Mouse (Mus musculus) hindbrain, postnatal 0 days (tissue): ENCODE results near the gene Trh. TPM values are rescaled to one million over a fixed set of nuclear protein-coding genes. Genes with fewer than 3 reads are reported as not detected.

ENCODE experiments used
- ATAC-seq: fragments of 200-750 bp; cut with Nextera tagmentation; 2 replicates; pipeline ENCODE4 v1.8.0; 2017; ENCODE audit warnings: mild to moderate bottlenecking, moderate TSS enrichment, moderate library complexity
- DNase-seq: peaks from one replicate; pipeline ENCODE4 v3.0.0-alpha.2; 2015; ENCODE audit warnings: low spot score
- H3K27ac ChIP-seq: fragments of 300-500 bp; sonication (generic); 2 replicates; pipeline ENCODE4 v1.5.1; 2014; ENCODE audit warnings: mild to moderate bottlenecking
- H3K27me3 ChIP-seq: fragments of 300-500 bp; sonication (generic); 2 replicates; pipeline ENCODE4 v1.6.1; 2014; ENCODE audit warnings: low read length, mixed read lengths; ENCODE audit not compliant: insufficient read depth
- H3K36me3 ChIP-seq: fragments of 300-500 bp; sonication (generic); 2 replicates; pipeline ENCODE4 v1.6.1; 2014; ENCODE audit warnings: low read length, mixed read lengths; ENCODE audit not compliant: insufficient read depth
- H3K4me1 ChIP-seq: fragments of 300-500 bp; sonication (generic); 2 replicates; pipeline ENCODE4 v1.6.1; 2014; ENCODE audit warnings: antibody characterized with exemption, low read length, mixed read lengths; ENCODE audit not compliant: insufficient read depth
- H3K4me2 ChIP-seq: fragments of 300-500 bp; sonication (generic); 2 replicates; pipeline ENCODE4 v1.6.1; 2014; ENCODE audit warnings: low read depth, mild to moderate bottlenecking, low read length, moderate library complexity, mixed read lengths
- H3K4me3 ChIP-seq: fragments of 300-500 bp; sonication (generic); 2 replicates; pipeline ENCODE4 v1.5.1; 2014; ENCODE audit warnings: low read length
- H3K9ac ChIP-seq: fragments of 300-500 bp; sonication (generic); replicated peaks from 2 replicates; pipeline ENCODE4 v1.6.1; 2014; ENCODE audit warnings: mild to moderate bottlenecking, low read length, moderate library complexity, mixed read lengths
- H3K9me3 ChIP-seq: fragments of 300-500 bp; sonication (generic); 2 replicates; pipeline ENCODE4 v1.6.1; 2016; ENCODE audit warnings: low read length, mixed read lengths
- CTCF ChIP-seq: IDR thresholded peaks from 2 replicates; pipeline ENCODE4 v1.5.1; 2016; ENCODE audit warnings: antibody characterized with exemption, control low read depth, low read depth
- WGBS: fragments of 180-500 bp; shearing (Covaris S2); extraction: QIAGEN DNeasy Blood & Tissue Kit; methylation state at CpG from one replicate; pipeline ENCODE4 v1.1.7; 2014; 5-methylcytosine and 5-hydroxymethylcytosine counted together
- polyA plus RNA-seq: library from polyadenylated mRNA; unstranded; fragments of >200 nt; fragmentation: Nextera tagmentation; extraction: Ambion mirVana; gene quantifications from 2 replicates; pipeline ENCODE4 v1.2.1, GENCODE M21; 2015
- total RNA-seq: library from RNA; depleted of rRNA; stranded (reverse); fragments of >200 nt; gene quantifications from 2 replicates; pipeline ENCODE4 v1.2.3, GENCODE M21; 2014; rRNA removed

Gene Trh
- total and polyA plus RNA-seq, 2 experiments from 2014 or later: 4.0 to 5.2 TPM

- Histone ChIP-seq H3K27ac (no peak overlapping the region), H3K4me2 (no peak overlapping the region), H3K36me3 (peaks cover 56% of the 10 kb centered on the region), H3K4me1 (no peaks in the 10 kb centered on the region), H3K9me3 (no peaks in the 10 kb centered on the region), H3K27me3 (no peaks in the 10 kb centered on the region), H3K9ac (no peak overlapping the region), H3K4me3 (no peak overlapping the region)
- 91% methylated on average over 8 of the region's 8 CpGs for WGBS
- DNase-seq (no peak), ATAC-seq (no peak)
- no peak for TF ChIP-seq CTCF
Measured at GRCm38 (mm10) chr6:92199414-92199813, 45.0 kb downstream of the Trh start.

Other genes starting within 250 kb of the Trh start
- 63.4 and 80.7 TPM in 2 replicates for gene Nr2c2, start 153.3 kb downstream of the Trh start, total RNA-seq
- gene Nr2c2, start 153.3 kb downstream of the Trh start, polyA plus RNA-seq: 30.8 and 31.8 TPM in 2 replicates
- gene Mrps25, start 60.6 kb downstream of the Trh start, total RNA-seq: 14.8 and 33.6 TPM in 2 replicates
- 63.5 and 64.4 TPM in 2 replicates for gene Mrps25, start 60.6 kb downstream of the Trh start, polyA plus RNA-seq
- gene Rbsn, start 29.7 kb downstream of the Trh start, total RNA-seq: 23.4 and 29.0 TPM in 2 replicates
- 33.8 and 36.0 TPM in 2 replicates for gene Rbsn, start 29.7 kb downstream of the Trh start, polyA plus RNA-seq